Mouse (Mus musculus) embryonic stem cell, embryonic (primary cell): ENCODE results near the gene Crim1.

ENCODE experiments used
- CTCF ChIA-PET, 4 experiments: fragments of 300-600 bp in 2 of 4; fragments of 350-600 bp in 2 of 4; sonication (Branson Sonifier 250); formaldehyde crosslinking; loops; one replicate each; lab custom pipeline; 2022; ENCODE audit warnings: inconsistent platforms in 2 of 4; lab: Charles Lee
- POLR2A ChIA-PET, 4 experiments: fragments of 300-600 bp in 2 of 4; fragments of 350-600 bp in 2 of 4; sonication (Branson Sonifier 250); formaldehyde crosslinking; loops; one replicate each; lab custom pipeline; 2022; ENCODE audit warnings: antibody characterized with exemption in 4 of 4, inconsistent platforms in 1 of 4; lab: Charles Lee

Crim1 gene

GRCm38 (mm10) chr17:78199626-78200560 lies at the start of gene Crim1:
Crim1 (plus strand) TSS chr17:78200248.
- ChIA-PET CTCF (interaction anchor here in 1 of 4 experiments (0.6 to 1.4 kb wide), 2 partner anchors 224 to 235 kb away, joined by 4 to 5 read pairs; no protein-coding TSS in a partner anchor), POLR2A (interaction anchor here in 2 of 4 experiments (0.6 to 1.5 kb wide), 6 partner anchors 15 to 392 kb away, joined by 3 to 4 read pairs (median 3); no protein-coding TSS in a partner anchor)

GRCm38 (mm10) chr17:78151479-78152282 lies 48.4 kb upstream of the Crim1 start:
- CTCF ChIA-PET = no interaction called here
- POLR2A ChIA-PET = no interaction called here

- ChIA-PET POLR2A (no interaction called here), CTCF (interaction anchor here in 3 of 4 experiments (0.5 to 1.3 kb wide), 11 partner anchors 9 to 1937 kb away, joined by 3 to 6 read pairs (median 3); no protein-coding TSS in a partner anchor)
These were observed 36.8 kb upstream of the Crim1 start for GRCm38 (mm10) chr17:78163278-78163677.

GRCm38 (mm10) chr17:78163724-78164236 lies 36.3 kb upstream of the Crim1 start:
- ChIA-PET CTCF (interaction anchor here in 3 of 4 experiments (0.6 to 1.3 kb wide), 9 partner anchors 9 to 1937 kb away, joined by 3 to 6 read pairs (median 3); no protein-coding TSS in a partner anchor), POLR2A (no interaction called here)

GRCm38 (mm10) chr17:78165855-78166254 lies 34.2 kb upstream of the Crim1 start:
- ChIA-PET CTCF (no interaction called here), POLR2A (no interaction called here)

GRCm38 (mm10) chr17:78166566-78166965 lies 33.5 kb upstream of the Crim1 start:
- CTCF ChIA-PET = no interaction called here
- POLR2A ChIA-PET = no interaction called here

GRCm38 (mm10) chr17:78172371-78172770 lies 27.7 kb upstream of the Crim1 start:
- CTCF ChIA-PET = interaction anchor here in 1 of 4 experiments (1.2 kb wide), 1 partner anchor 9 kb away, joined by 3 read pairs; no protein-coding TSS in a partner anchor

GRCm38 (mm10) chr17:78180766-78181165 lies 19.3 kb upstream of the Crim1 start:
- ChIA-PET CTCF (interaction anchor here in 1 of 4 experiments (0.6 kb wide), 1 partner anchor 22 kb away, joined by 8 read pairs; no protein-coding TSS in a partner anchor), POLR2A (no interaction called here)

More at GRCm38 (mm10) chr17:78172371-78172770, 27.7 kb upstream of the Crim1 start:
- POLR2A ChIA-PET = no interaction called here

GRCm38 (mm10) chr17:78196184-78196583 lies 3.9 kb upstream of the Crim1 start:
- ChIA-PET POLR2A (no interaction called here), CTCF (interaction anchor here in 2 of 4 experiments (0.6 to 1.0 kb wide), 2 partner anchors 185 to 239 kb away, joined by 4 read pairs; no protein-coding TSS in a partner anchor)

- ChIA-PET CTCF (interaction anchor here in 3 of 4 experiments (0.6 to 1.4 kb wide), 3 partner anchors 238 to 296 kb away, joined by 4 read pairs; no protein-coding TSS in a partner anchor), POLR2A (no interaction called here)
These were observed 2.9 kb upstream of the Crim1 start for GRCm38 (mm10) chr17:78197111-78197510.

GRCm38 (mm10) chr17:78198140-78198539 lies 1.9 kb upstream of the Crim1 start:
- CTCF ChIA-PET = interaction anchor here in 1 of 4 experiments (1.4 kb wide), 1 partner anchor 238 kb away, joined by 4 read pairs; no protein-coding TSS in a partner anchor
- POLR2A ChIA-PET = no interaction called here

GRCm38 (mm10) chr17:78198820-78199219 lies 1.2 kb upstream of the Crim1 start:
- CTCF ChIA-PET = interaction anchor here in 2 of 4 experiments (0.5 to 1.4 kb wide), 3 partner anchors 223 to 734 kb away, joined by 4 to 7 read pairs (median 5); no protein-coding TSS in a partner anchor

GRCm38 (mm10) chr17:78199231-78199625 lies 820 bp upstream of the Crim1 start:
- CTCF ChIA-PET = interaction anchor here in 2 of 4 experiments (0.5 to 1.4 kb wide), 3 partner anchors 224 to 735 kb away, joined by 4 to 7 read pairs (median 5); no protein-coding TSS in a partner anchor
- POLR2A ChIA-PET = interaction anchor here in 2 of 4 experiments (0.6 to 1.5 kb wide), 5 partner anchors 16 to 393 kb away, joined by 3 to 4 read pairs (median 3); no protein-coding TSS in a partner anchor

More at GRCm38 (mm10) chr17:78198820-78199219, 1.2 kb upstream of the Crim1 start:
- POLR2A ChIA-PET = interaction anchor here in 2 of 4 experiments (0.6 to 1.5 kb wide), 4 partner anchors 16 to 491 kb away, joined by 3 to 8 read pairs (median 4); no protein-coding TSS in a partner anchor

- POLR2A ChIA-PET = interaction anchor here (0.6 to 1.5 kb wide), 7 partner anchors 14 to 1282 kb away, joined by 3 to 4 read pairs (median 3); no protein-coding TSS in a partner anchor
- CTCF ChIA-PET = interaction anchor here in 1 of 4 experiments (0.6 kb wide), 1 partner anchor 126 kb away, joined by 3 read pairs; no protein-coding TSS in a partner anchor
These were observed 643 bp downstream of the Crim1 start for GRCm38 (mm10) chr17:78200561-78201220.

GRCm38 (mm10) chr17:78201221-78202058 lies 1.4 kb downstream of the Crim1 start:
- CTCF ChIA-PET = interaction anchor here in 2 of 4 experiments (0.6 kb wide), 2 partner anchors 12 to 126 kb away, joined by 3 to 10 read pairs; no protein-coding TSS in a partner anchor
- POLR2A ChIA-PET = interaction anchor here (0.6 to 1.0 kb wide), 6 partner anchors 13 to 1283 kb away, joined by 3 to 4 read pairs (median 3); no protein-coding TSS in a partner anchor

GRCm38 (mm10) chr17:78202221-78202620 lies 2.2 kb downstream of the Crim1 start:
- CTCF ChIA-PET = interaction anchor here in 3 of 4 experiments (0.6 to 0.9 kb wide), 5 partner anchors 11 to 698 kb away, joined by 3 to 10 read pairs (median 8); no protein-coding TSS in a partner anchor
- POLR2A ChIA-PET = interaction anchor here in 1 of 4 experiments (0.7 kb wide), 2 partner anchors 35 to 184 kb away, joined by 3 read pairs; no protein-coding TSS in a partner anchor
